Mouse (Mus musculus) lung, adult 2 months (tissue): ENCODE measurements around the gene Dcbld2. TPM values are rescaled to one million over a fixed set of nuclear protein-coding genes. Genes with fewer than 3 reads are reported as not detected.

Source experiments
- DNase-seq: peaks from one replicate; pipeline ENCODE4 v3.0.0; 2022
- H3K4me1 ChIP-seq: fragments of 200-500 bp; 2 replicates; pipeline ENCODE4 v1.6.1; 2011; ENCODE audit warnings: low read length; ENCODE audit not compliant: control insufficient read depth, insufficient read depth
- H3K4me3 ChIP-seq: fragments of 200-500 bp; replicated peaks from 2 replicates; pipeline ENCODE3; 2011; ENCODE audit warnings: low read depth, mild to moderate bottlenecking, control low read depth, low read length; ENCODE audit errors: extremely low read depth
- CTCF ChIP-seq: fragments of 200-500 bp; IDR thresholded peaks from 2 replicates; pipeline ENCODE4 v1.5.1; 2011; ENCODE audit warnings: mild to moderate bottlenecking, low read length, control low read depth; ENCODE audit not compliant: insufficient read depth
- POLR2A ChIP-seq: fragments of 200-500 bp; IDR thresholded peaks from 2 replicates; pipeline ENCODE4 v1.6.1; 2011; ENCODE audit warnings: low read depth, mild to moderate bottlenecking, control low read depth, low read length, borderline replicate concordance; ENCODE audit errors: extremely low read depth
- WGBS: fragments of 180-500 bp; shearing (Covaris S2); methylation state at CpG from one replicate; pipeline ENCODE4 v1.1.7; 2018; 5-methylcytosine and 5-hydroxymethylcytosine counted together
- polyA plus RNA-seq: library from polyadenylated mRNA; depleted of rRNA; stranded (reverse); fragments of >200 nt; gene quantifications from 2 replicates; pipeline ENCODE4 v1.2.3, GENCODE M21; 2012; rRNA removed

Dcbld2 gene
- polyA plus RNA-seq, 1 experiment = 14.0 TPM

- no peak for DNase-seq
- Histone ChIP-seq H3K4me3 (no peak overlapping the region), H3K4me1 (peaks cover 31% of the 10 kb centered on the region)
- WGBS = 66% methylated on average over 5 of the region's 5 CpGs
- TF ChIP-seq CTCF (no peak), POLR2A (no peak)
Measured at GRCm38 (mm10) chr16:58499650-58500049, 91.4 kb downstream of the Dcbld2 start.

DNA sequence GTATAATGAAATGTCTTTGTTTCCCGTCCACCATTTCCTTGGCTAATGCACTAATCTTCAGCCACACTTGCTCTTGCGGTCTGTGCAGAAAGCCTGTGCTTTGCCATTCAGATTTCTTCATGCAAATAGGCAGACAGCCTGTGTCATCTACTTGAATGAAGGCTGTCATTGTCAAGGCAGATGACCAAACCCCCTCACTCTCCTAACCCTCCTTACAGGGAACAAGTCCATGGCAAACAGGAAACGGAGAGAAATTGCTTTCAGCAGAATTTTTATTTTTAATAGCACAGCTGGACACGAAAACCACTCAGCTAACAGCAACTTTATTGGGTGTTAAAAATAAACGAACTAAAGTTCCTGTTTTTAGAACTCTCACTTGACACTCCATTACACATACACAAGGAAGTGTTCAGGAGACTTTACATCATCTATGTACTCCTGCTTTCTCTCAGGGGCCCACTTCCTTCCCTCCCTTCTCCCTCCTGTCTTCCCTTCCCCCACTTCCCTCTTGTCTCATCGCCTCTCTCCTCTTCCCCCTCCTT is 93.6 kb downstream of the Dcbld2 start:
- Histone ChIP-seq H3K4me1 (peaks cover 27% of the 10 kb centered on the region), H3K4me3 (no peak overlapping the region)
- TF ChIP-seq CTCF (no peak), POLR2A (no peak)
- no peak for DNase-seq
- 14% methylated on average over 6 of the region's 6 CpGs for WGBS

GRCm38 (mm10) chr16:58502566-58502965 is 94.3 kb downstream of the Dcbld2 start:
- 36% methylated on average over 6 of the region's 6 CpGs for WGBS
- peaks cover 30% of the 10 kb centered on the region for H3K4me1 ChIP-seq
- TF ChIP-seq CTCF (no peak), POLR2A (no peak)
- H3K4me3 ChIP-seq = no peak overlapping the region
- no peak for DNase-seq

GRCm38 (mm10) chr16:58504945-58505344 is 96.7 kb downstream of the Dcbld2 start:
- TF ChIP-seq POLR2A (no peak), CTCF (no peak)
- H3K4me1 ChIP-seq = peaks cover 23% of the 10 kb centered on the region
- no peak overlapping the region for H3K4me3 ChIP-seq
- DNase-seq = no peak

DNA sequence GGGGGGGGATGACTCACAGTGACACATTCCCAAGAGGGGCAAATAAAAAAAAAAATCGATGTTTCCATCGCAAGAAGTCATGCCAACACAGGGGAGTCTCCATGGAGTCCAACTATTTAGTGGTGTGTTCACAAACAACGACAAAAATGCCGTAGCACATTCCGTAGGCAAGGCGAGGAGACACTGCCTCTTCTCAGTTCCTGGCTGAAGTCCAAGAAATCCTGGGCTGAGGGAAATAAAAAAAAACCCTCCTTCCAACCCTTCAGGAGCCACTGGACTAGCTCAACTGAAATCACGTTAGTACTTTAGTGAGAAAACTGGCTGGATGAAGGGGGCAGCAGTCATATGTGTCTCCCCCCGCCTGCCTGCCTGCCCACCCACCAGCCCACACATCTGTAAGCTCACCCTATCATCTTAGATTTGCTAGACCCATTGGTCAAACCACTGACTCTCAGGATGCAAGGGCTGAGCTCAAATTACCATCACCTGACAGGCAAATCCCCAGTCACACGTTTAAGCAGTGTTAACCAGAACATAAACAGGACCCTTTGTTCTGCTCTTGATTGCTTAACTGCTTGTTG is 104.0 kb downstream of the Dcbld2 start:
- 16% methylated on average over 9 of the region's 9 CpGs for WGBS
- TF ChIP-seq POLR2A (no peak), CTCF (no peak)
- DNase-seq = no peak
- no peak overlapping the region for H3K4me3 ChIP-seq
- H3K4me1 ChIP-seq = peaks cover 33% of the 10 kb centered on the region

DNA sequence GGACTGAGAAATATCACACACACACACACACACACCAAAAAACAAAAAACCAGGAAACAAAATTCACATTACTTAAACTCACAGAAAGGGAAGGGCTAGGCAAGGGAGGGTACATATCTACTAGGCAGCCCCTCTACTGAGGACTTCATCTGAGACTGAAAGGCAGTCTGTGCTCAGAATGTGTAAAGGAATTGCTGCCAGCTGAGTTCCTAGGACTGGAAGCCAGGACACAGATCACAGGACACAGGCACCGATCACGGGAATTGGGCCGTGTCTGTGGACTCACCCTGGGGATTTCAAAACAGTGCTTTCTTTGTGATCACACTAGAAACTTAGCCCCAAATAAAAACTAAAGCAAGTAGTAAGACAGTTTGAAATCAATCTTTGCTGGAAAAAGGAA is 104.6 kb downstream of the Dcbld2 start:
- TF ChIP-seq POLR2A = no peak
- no peak for TF ChIP-seq CTCF
- 18% methylated on average over 3 of the region's 3 CpGs for WGBS
- H3K4me3 ChIP-seq = no peak overlapping the region
- DNase-seq = no peak
- H3K4me1 ChIP-seq = peaks cover 27% of the 10 kb centered on the region

DNA sequence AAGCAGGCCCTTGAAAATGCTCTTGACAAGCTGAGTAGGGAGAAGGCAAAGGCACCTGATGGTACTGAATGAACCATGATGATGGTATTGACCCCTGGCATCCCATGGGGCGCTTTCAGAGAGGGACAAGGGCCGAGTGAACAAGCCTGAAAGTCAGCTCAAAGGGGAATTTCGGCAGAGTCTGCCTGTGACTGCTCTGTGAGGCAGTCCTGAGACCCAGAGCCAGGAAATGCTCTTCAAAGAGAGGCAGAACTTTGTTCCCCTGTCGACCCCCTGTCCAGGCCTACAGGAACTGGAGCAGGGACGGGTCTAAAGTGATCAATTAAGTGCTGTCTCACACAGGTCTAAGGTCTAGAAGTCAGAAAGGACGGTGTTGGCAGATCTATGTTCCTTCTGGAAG is 105.5 kb downstream of the Dcbld2 start:
- no peak for DNase-seq
- 33% methylated on average over 6 of the region's 6 CpGs for WGBS
- no peak for TF ChIP-seq POLR2A
- TF ChIP-seq CTCF = no peak
- Histone ChIP-seq H3K4me1 (peaks cover 26% of the 10 kb centered on the region), H3K4me3 (no peak overlapping the region)

DNA sequence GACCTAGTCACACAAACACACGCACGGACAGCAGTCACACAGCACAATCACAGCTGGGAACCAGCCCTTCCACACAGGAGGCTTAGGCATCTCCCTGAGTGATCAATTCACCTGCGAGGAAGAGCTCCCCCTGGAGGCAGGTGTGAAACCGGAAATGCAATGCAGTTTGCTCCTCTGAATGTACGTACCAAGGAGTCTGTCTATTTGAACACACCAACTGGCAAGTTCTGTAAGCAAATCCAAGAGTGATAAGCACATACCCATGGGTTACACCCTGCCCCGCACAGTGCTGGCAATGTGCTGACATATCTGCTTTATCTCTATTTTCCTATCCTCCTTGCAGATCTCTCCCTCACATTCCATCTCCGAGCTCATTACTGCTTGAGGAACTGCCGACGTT is 106.3 kb downstream of the Dcbld2 start:
- peak; percentile 60 for DNase-seq
- 47% methylated on average over 9 of the region's 9 CpGs for WGBS

GRCm38 (mm10) chr16:58516161-58516560 is 107.9 kb downstream of the Dcbld2 start:
- TF ChIP-seq POLR2A (no peak), CTCF (no peak)
- Histone ChIP-seq H3K4me3 (no peak overlapping the region), H3K4me1 (peaks cover 20% of the 10 kb centered on the region)
- no peak for DNase-seq
- 92% methylated on average over 2 of the region's 2 CpGs for WGBS

More for the DNA sequence above, 106.3 kb downstream of the Dcbld2 start:
- Histone ChIP-seq H3K4me3 (no peak overlapping the region), H3K4me1 (peaks cover 23% of the 10 kb centered on the region)
- TF ChIP-seq POLR2A (no peak), CTCF (peak; percentile 83)

DNA sequence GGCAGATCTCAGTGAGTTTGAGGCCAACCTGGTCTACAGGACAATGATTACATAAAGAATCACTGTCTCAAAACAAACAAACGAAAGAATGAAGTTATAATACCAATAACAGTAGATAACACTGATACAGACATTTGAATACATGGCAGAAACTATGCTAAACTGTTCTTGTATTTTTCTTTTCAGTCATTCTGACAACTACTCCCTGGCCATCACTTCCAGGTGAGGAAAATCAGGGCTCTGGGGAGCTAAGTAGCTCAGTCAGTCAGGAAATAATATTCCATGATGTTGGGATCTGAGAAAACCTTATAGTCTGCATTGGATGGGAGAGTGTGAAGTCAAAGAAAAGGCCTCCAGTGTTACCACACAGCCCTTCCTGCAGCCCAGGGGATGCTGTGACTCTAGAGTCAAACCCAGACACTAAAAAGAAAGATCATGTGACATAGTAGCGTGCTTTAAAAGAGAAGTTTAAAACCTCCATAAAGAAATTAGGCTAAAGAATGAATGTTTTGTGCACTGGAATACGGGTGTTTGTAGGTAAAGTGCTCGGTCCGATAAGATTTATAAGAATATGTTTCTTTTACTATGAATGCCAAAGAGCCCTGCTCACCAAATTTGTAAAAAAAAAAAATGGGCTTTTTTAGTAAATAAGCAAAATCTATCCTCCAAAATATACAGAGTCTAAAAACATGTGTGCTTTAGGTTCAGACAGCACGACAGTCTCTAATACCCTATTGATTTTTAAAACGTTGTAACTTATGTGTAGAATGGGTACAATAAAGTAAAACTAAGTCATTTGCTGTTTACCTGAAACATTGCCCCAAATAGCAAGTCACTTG is 108.9 kb downstream of the Dcbld2 start:
- no peak for TF ChIP-seq CTCF
- no peak for TF ChIP-seq POLR2A

More for the DNA sequence above, 108.9 kb downstream of the Dcbld2 start:
- 84% methylated on average over 7 of the region's 7 CpGs for WGBS
- DNase-seq = no peak
- Histone ChIP-seq H3K4me1 (peaks cover 12% of the 10 kb centered on the region), H3K4me3 (no peak overlapping the region)

Other genes starting within 250 kb of the Dcbld2 start
- gene St3gal6, start 115.8 kb downstream of the Dcbld2 start, polyA plus RNA-seq = 38.8 and 60.1 TPM in 2 replicates
- not detected in 2 replicates for gene Gm813, start 208.5 kb downstream of the Dcbld2 start, polyA plus RNA-seq
- not detected in 2 replicates for gene E330017A01Rik, start 230.3 kb downstream of the Dcbld2 start, polyA plus RNA-seq